Mouse (Mus musculus): ENCODE measurements at regions not wholly inside any gene's neighbourhood (a gene's known extent, or its start where the extent isn't known, plus 50 kb on each side); places are given as distances from the start of the nearest gene placed in this dataset.

DNA sequence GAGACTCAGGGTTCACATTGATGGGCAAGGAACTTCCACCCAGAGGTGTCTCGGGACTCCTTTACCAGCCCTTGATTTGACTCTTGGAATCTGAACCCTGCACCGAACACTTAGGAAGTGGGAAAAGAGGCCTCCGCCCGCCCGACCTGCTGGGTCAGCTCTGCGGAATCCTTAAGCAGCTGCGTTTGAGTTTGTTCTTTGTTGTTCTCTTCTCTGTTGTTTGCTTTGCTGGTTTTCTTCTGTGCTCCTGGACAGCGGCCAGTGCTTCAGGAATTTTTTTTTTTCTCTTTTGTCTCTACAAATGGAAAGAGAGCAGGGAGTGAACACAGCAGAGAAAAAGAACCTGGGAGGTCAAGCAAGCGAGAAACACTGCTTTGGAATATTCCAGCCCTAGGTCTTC, 55.1 kb upstream of the Habp2 start:
- TF ChIP-seq EP300 (IDR thresholded peaks at IDR 0.05) (no peak), CTCF (IDR thresholded peaks at IDR 0.05) (no peak)
